Mouse (Mus musculus) frontal cortex, postnatal 36 days (tissue): Measurements from ENCODE around the gene Slc33a1.

Experiments
- DNase-seq, 2 experiments: peaks; one replicate each; pipeline ENCODE4 v3.0.0; 2022; ENCODE audit warnings: low spot score in 2 of 2

Slc33a1 gene

GRCm38 (mm10) chr3:63964100-63964921 is at the start of gene Slc33a1:
TSS of gene Slc33a1 (minus strand) at chr3:63964768.
- peak; percentile 100 for DNase-seq

DNA sequence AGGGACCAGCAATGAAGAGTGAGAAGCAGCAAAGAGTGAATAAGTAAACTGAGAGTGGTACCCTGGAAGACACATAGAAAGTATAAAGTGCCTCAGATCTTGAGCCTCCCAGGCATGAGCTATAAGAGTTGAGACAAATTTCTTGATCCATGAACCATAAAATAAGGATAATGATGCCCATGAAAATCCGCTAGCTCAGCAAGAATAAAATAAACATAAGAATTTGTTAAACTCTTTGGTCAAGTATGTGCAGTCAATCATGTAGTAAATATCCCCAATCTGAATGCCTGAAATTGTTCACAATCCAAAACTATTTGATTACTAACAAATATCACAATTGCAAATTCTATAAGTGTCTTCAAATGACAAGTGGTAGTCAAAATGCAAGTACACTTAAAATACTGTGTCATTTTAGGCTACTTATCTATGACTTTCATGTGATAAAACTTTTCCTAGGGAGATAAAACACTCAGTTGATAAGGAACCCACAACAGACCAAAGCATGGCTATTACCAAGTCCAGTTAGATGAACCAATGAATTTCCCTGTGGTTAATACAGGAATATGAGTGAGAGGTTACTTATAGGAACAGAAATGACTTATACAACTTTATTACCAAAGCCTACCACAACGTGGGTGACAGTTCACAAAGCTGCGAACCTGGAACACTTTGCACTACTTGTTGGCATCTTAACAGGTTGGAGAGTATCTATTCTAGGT is 24.3 kb upstream of the Slc33a1 start:
- no peak for DNase-seq

- no peak for DNase-seq
Measured at GRCm38 (mm10) chr3:63986656-63987055, 22.1 kb upstream of the Slc33a1 start.

GRCm38 (mm10) chr3:63977895-63978294 is 13.3 kb upstream of the Slc33a1 start:
- DNase-seq = no peak

DNA sequence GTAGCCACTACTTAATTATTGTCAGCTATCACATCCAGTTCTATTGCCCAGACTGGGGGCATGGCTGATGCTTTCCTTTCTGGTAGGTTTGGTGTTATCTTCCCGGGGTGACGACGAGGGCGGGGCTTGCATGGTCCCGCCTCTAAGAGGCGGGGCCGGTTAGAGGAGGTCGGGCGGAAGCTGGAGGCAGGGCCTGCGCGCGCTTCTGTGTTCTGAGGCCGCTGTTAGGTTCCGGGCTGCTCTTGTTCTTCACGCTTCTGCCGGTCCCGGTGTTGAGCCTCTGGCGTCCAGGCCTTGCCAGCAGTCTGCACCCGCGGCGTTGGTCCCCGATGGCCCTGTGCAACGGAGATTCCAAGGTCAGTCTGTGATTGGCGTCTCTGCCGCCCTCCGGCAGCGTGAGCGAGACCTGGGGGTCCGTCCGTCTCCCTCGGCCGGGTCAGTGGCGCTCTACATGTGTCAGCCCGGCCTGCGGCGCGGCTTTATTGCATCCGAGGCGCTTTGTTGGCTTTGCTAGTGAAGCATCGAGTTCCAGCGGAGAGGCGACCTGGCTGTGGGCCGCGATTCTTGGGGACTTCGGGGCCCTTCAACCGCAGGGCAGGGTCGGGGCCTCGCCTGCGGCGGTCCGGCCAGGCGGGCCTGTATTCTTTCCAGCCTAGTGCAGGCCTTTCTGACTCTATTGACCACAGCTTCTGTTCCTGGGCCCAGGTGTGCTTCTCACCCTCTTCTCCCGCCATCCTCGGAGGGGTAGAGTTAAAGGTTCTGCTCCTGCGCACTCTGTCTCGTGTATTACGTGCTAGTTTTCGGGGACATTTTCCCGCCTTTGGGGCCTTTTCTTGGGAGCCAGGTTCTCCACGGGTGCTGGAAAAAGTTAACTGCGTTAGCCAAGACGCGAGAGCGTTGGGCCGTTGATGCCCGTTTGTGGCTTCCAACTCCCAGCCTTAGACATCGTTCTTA is 11.7 kb upstream of the Slc33a1 start, which contains the start of gene Gmps:
Gene Gmps, plus strand, starts transcription at position 152 of the 954 bp plus-strand sequence.
- peak; percentile 88 to 93 for DNase-seq

DNA sequence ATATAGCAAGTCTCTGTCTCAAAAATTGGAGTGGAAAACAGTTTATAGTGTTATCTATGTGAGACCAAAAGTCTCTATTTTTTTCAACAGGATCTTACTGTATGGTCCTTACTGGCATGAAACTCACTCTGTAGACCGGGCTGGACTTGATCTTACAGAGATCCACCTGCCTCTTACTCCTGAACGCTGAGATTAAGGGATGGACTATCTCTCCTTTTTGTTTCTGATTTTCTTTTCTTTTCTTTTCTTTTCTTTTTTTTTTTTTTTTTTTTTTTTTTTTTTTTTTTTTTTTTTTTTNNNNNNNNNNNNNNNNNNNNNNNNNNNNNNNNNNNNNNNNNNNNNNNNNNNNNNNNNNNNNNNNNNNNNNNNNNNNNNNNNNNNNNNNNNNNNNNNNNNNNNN is 1.4 kb upstream of the Slc33a1 start:
- DNase-seq = no peak

GRCm38 (mm10) chr3:63964922-63965249 is 318 bp upstream of the Slc33a1 start:
- DNase-seq = no peak

GRCm38 (mm10) chr3:63963421-63964099 is 1.0 kb downstream of the Slc33a1 start:
- DNase-seq = peak in 1 of 2 experiments; percentile 16

GRCm38 (mm10) chr3:63949837-63950236 is 14.7 kb downstream of the Slc33a1 start:
- DNase-seq = no peak

GRCm38 (mm10) chr3:63941204-63941850 is 23.2 kb downstream of the Slc33a1 start:
- peak; percentile 44 to 67 for DNase-seq

- DNase-seq = no peak
Measured at GRCm38 (mm10) chr3:63938928-63939327, 25.6 kb downstream of the Slc33a1 start.

GRCm38 (mm10) chr3:63928878-63929859 is 35.4 kb downstream of the Slc33a1 start, which contains the start of gene E130311K13Rik:
TSS of gene E130311K13Rik (minus strand) at chr3:63929472.
- peak; percentile 87 to 93 for DNase-seq

DNA sequence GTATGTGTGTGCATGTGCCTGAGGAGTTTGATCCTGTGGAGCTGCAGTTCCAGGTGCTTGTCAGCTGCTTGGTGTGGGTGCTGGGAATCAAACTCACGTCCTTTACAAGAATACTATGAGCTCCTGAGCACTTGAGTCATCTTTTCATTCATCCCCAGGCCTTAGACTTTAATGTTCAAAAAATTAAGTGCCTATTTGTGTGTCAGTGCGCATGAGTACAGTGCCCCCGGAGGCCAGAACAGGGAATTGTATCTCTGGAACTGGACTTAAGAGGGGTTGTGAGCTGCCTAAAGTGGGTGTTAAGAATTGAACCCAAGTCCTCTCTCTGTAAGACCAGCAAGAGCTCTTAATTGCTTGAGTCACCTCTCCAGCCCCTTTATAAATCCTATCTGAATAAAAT is 44.9 kb downstream of the Slc33a1 start:
- DNase-seq = no peak

DNA sequence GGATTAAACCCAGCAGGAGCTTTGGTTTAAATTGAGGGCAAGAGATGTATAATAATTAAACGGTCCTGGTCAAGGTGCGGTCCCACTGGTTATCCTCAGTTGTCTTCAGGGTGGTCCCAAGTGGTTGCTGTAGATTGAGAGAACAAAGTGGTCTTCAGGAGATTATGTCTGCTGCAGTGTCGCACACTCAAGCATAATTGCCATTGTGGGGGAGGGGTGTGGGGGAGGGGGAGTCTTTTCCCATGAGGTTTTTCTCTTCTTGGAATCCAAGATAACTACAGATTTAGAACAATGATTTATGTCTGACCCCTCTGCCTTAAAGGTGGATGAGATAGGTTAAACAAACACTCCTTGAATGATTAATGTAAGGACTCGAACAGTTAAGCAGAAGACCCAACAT is 54.3 kb downstream of the Slc33a1 start:
- no peak for DNase-seq

GRCm38 (mm10) chr3:63905241-63905640 is 59.3 kb downstream of the Slc33a1 start:
- no peak for DNase-seq

DNA sequence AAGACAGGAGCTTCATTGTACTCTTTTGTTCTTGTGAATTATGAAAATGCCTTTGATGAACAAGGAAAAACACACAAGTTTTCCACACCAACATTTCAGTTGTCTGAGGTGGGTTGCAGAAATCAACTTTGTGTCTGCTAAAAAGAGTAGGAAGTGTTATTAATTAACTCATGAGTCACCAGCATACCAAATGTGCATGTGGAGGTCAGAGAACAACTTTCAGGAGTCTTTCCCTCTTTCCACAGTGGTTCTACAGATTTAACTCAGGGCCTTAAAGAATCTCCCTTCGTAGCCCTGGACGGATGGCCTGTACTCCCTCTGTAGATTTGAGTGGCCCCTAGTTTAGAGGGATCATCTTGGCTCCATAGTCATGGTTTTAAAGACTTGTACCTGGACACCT is 60.4 kb downstream of the Slc33a1 start:
- DNase-seq = no peak

GRCm38 (mm10) chr3:63900021-63900571 is 64.5 kb downstream of the Slc33a1 start:
- DNase-seq = no peak

DNA sequence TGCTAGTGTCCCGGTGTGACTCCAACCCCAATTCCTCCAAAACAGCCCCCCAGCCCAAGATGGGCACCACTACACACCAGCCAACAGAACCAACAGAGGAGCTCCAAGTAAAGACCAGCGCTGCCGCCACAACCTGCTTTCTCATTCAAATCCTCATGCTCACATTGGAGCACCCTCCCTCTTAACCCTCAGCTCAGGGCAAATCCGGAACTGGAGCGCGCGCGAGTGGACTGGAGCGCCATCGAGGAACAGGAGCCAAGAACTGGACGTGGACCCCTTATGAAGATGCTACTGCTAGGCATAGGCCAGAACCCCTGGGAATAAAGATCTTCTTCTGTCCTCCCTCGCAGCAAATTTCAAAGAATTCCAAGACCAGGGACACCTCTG is 65.3 kb downstream of the Slc33a1 start, which contains the start of gene Plch1:
Gene Plch1, minus strand, starts transcription at position 164 of the 387 bp plus-strand sequence.
- peak; percentile 37 to 49 for DNase-seq
